Mouse (Mus musculus) limb, embryonic 12.5 days (tissue): Measurements from ENCODE around the gene Calml3. TPM values are rescaled to one million over a fixed set of nuclear protein-coding genes. Genes with fewer than 3 reads are reported as not detected.

Experiments
- ATAC-seq: fragments of 200-750 bp; cut with Nextera tagmentation; 2 replicates; pipeline ENCODE4 v1.8.0; 2017; ENCODE audit warnings: low read depth, moderate TSS enrichment; ENCODE audit not compliant: insufficient number of reproducible peaks, insufficient read depth, low FRiP score, low TSS enrichment
- H3K27ac ChIP-seq: fragments of 300-500 bp; sonication (generic); 2 replicates; pipeline ENCODE4 v1.5.1; 2016; ENCODE audit warnings: mild to moderate bottlenecking, moderate library complexity
- H3K27me3 ChIP-seq: fragments of 300-500 bp; sonication (generic); 2 replicates; pipeline ENCODE4 v1.6.1; 2016; ENCODE audit warnings: mild to moderate bottlenecking, moderate library complexity
- H3K36me3 ChIP-seq: fragments of 300-500 bp; sonication (generic); 2 replicates; pipeline ENCODE4 v1.6.1; 2016; ENCODE audit warnings: mild to moderate bottlenecking, moderate library complexity
- H3K4me1 ChIP-seq: fragments of 300-500 bp; sonication (generic); replicated peaks from 2 replicates; pipeline ENCODE4 v1.6.1; 2016
- H3K4me2 ChIP-seq: fragments of 300-500 bp; sonication (generic); 2 replicates; pipeline ENCODE4 v1.6.1; 2016; ENCODE audit warnings: mild to moderate bottlenecking, moderate library complexity
- H3K4me3 ChIP-seq: fragments of 300-500 bp; sonication (generic); replicated peaks from 2 replicates; pipeline ENCODE4 v1.5.1; 2016; ENCODE audit warnings: mild to moderate bottlenecking
- H3K9ac ChIP-seq: fragments of 300-500 bp; sonication (generic); replicated peaks from 2 replicates; pipeline ENCODE4 v1.6.1; 2016; ENCODE audit warnings: mild to moderate bottlenecking, moderate library complexity
- H3K9me3 ChIP-seq: fragments of 300-500 bp; sonication (generic); 2 replicates; pipeline ENCODE4 v1.6.1; 2016; ENCODE audit warnings: mild to moderate bottlenecking, moderate library complexity
- WGBS: fragments of 180-500 bp; shearing (Covaris S2); methylation state at CpG from one replicate; pipeline ENCODE4 v1.1.7; 2016; 5-methylcytosine and 5-hydroxymethylcytosine counted together
- polyA plus RNA-seq: library from polyadenylated mRNA; unstranded; fragments of >200 nt; fragmentation: Nextera tagmentation; extraction: Ambion mirVana; gene quantifications from 2 replicates; pipeline ENCODE4 v1.2.1, GENCODE M21; 2016

Gene Calml3
- polyA plus RNA-seq, 1 experiment from 2014 or later: 0.74 TPM

DNA sequence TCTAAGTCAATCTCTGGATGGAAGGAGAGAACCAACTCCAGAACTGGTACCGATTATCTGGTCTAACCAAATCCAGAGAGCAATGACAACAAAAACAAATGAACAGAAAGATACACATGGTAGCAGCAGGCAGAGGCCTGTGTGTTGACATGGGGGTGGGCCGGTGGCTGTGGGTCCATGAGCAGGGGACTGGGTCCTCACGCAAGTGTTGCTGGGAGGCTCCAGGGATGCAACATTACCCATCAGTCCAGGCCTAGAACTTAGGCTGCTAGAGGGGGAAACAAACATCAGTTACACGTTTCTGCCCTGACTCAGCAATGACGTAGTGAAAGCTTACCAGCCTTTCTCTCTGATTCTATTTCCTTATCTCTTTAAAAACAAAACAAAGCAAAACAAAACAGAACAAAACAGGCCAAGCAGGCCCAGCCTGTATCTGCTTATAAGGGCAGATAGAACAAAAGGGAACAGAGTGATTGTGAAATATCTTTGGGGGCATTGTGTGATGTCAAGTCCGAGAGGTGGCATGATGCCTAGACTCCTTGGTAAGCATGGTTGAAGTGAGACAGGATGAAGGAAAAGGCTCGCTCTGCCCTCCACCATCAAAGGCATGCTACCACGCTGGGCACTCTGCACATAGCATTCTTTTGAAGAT is 24.4 kb downstream of the Calml3 start:
- 89% methylated on average over 8 of the region's 8 CpGs for WGBS
- Histone ChIP-seq H3K4me3 (no peak overlapping the region), H3K4me1 (no peaks in the 10 kb centered on the region), H3K4me2 (no peak overlapping the region), H3K9me3 (no peaks in the 10 kb centered on the region), H3K9ac (no peak overlapping the region), H3K27ac (no peak overlapping the region), H3K36me3 (no peaks in the 10 kb centered on the region), H3K27me3 (no peaks in the 10 kb centered on the region)
- no peak for ATAC-seq

DNA sequence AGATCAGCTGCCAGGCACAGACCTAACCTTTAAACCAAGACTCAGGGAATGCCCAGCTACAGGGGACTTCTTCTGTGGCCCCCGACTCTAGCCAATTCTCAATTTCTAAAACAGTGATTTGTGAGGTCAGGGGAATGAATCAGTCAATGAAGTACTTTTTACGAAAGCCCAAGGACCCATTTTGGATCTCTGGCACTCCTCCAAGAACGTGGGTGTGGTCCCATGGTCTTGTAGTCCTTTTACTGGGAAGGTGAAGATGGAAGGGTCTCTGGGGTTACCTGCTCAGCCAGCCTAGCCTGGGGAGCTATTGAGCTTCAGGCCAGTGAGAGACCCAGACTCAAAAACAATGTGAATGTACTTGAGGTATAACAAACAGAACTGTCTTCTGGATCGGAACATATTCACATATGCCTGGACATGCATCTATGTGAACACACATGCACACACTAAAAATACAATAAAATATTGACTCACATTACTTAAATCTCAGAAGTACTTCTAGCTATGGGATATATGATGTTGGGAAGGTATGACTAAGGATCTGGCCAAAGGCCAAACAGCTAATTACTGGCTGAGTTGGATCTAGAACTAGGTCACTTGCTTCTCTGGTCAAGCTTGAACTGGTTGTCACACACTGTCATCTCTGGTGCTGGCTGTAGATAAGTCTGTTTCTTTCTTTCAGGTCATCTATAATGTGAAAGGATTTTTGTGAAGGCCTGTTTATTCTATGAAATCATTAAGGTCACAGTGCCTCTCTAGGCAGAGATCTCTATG is 25.3 kb downstream of the Calml3 start:
- H3K4me1 ChIP-seq: no peaks in the 10 kb centered on the region
- H3K36me3 ChIP-seq: no peaks in the 10 kb centered on the region
- no peaks in the 10 kb centered on the region for H3K27me3 ChIP-seq
- H3K9ac ChIP-seq: no peak overlapping the region
- no peak overlapping the region for H3K4me2 ChIP-seq
- no peak overlapping the region for H3K27ac ChIP-seq
- ATAC-seq: no peak
- 82% methylated on average over 4 of the region's 4 CpGs for WGBS
- no peak overlapping the region for H3K4me3 ChIP-seq
- H3K9me3 ChIP-seq: no peaks in the 10 kb centered on the region

DNA sequence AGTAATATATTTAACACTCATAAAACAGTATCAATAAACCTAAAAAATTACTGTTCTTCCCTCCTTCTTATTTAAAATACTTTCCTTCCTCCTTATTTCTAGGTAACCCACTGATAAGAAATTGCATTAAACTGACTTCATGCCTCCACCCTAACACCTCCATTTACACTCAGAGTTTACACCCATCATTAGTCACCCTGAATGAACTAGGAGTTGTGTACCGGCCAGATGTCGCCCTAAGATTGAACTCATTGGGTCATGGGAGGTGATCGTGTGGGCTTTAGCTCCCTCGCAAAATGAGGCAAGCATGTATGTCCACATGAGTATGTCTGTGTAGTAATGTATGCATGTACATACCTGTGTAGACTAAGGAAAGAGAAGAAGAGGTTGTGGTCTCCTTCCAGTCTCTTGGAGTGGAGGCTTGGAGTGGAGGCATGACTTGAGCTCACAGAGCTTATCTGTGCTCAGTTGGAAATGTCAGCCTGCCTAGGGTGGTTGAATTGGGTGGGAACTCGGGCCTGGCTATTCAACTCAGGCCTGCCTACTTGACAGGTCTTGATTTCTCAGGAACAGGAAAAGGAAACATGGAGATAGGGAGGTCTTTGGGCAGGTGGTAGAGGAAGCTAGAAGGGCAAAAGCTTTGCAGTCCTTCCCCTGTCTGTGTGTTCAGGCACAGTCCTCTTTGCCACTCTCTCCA is 26.8 kb downstream of the Calml3 start:
- no peak for ATAC-seq

DNA sequence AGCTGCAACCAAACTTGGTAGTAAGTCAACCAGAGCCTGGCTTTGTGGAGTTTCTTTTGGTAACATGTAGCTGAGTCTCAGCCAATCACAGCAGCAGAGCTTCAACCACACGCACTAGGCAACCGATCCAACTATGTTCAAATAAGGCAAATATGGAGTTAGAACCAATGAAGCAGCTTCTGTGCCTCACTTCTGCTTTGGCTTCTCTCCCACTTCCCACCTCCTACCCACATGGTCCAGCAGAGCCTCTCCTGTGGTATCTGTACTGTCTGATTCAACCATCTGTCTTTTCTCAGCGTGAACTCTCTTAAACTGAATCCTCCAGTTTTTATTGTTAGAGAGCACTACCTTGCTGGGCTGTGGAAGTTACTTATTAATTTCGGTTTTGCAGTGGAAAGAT is 27.7 kb downstream of the Calml3 start:
- Histone ChIP-seq H3K9me3 (no peaks in the 10 kb centered on the region), H3K4me1 (no peaks in the 10 kb centered on the region), H3K9ac (no peak overlapping the region), H3K27me3 (no peaks in the 10 kb centered on the region), H3K36me3 (no peaks in the 10 kb centered on the region), H3K4me2 (no peak overlapping the region), H3K27ac (no peak overlapping the region), H3K4me3 (no peak overlapping the region)
- WGBS: 83% methylated on average over 4 of the region's 4 CpGs
- no peak for ATAC-seq

More for the DNA sequence above, 26.8 kb downstream of the Calml3 start:
- H3K4me3 ChIP-seq: no peak overlapping the region
- no peak overlapping the region for H3K27ac ChIP-seq
- H3K4me1 ChIP-seq: no peaks in the 10 kb centered on the region
- H3K36me3 ChIP-seq: no peaks in the 10 kb centered on the region
- H3K9ac ChIP-seq: no peak overlapping the region
- no peaks in the 10 kb centered on the region for H3K9me3 ChIP-seq
- H3K27me3 ChIP-seq: no peaks in the 10 kb centered on the region
- WGBS: 84% methylated on average over 5 of the region's 5 CpGs
- no peak overlapping the region for H3K4me2 ChIP-seq

DNA sequence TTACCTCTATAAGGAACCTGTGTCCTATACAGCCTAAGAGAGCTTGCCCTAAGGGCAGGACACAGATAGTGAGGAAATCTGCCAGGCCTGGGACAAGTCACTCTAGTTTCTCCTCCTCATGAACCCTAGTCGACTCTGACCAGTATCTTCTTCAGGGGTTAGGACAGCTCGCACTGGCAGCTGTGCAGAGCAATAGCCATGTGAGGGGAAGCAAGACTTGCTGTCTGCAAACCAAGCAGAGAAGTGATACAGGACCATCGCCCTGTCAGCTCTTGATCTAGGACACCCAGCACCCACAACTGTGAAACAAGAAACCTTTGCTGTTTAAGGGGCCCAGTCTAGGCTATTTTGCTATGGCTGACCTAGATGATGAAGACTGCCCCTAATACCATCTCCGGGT is 29.1 kb downstream of the Calml3 start:
- no peak for ATAC-seq
- no peaks in the 10 kb centered on the region for H3K27me3 ChIP-seq
- no peaks in the 10 kb centered on the region for H3K36me3 ChIP-seq
- no peak overlapping the region for H3K27ac ChIP-seq
- H3K9me3 ChIP-seq: no peaks in the 10 kb centered on the region
- H3K4me2 ChIP-seq: no peak overlapping the region
- H3K9ac ChIP-seq: no peak overlapping the region
- 79% methylated on average over 4 of the region's 4 CpGs for WGBS
- peaks cover 11% of the 10 kb centered on the region for H3K4me1 ChIP-seq
- H3K4me3 ChIP-seq: no peak overlapping the region

DNA sequence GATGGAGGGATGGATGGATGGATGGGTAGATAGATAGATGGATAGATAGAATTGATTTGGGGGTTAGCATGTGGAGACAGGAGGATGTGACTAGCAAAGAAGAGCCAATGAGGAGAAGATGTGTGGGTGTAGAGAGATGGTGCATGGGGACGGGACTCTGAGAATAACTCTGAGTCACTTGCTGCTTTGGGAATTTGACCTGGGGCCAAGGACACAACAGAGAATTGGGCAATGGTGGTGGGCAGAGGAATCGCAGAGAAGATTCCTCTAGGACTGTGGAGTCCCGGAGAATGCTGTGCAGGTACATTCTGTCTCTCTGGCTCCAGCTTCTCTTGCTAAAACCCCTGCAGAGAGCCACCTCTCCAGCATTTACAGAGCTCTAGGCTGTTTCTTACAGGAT is 29.8 kb downstream of the Calml3 start:
- no peak for ATAC-seq
- H3K4me3 ChIP-seq: no peak overlapping the region
- no peak overlapping the region for H3K27ac ChIP-seq
- no peaks in the 10 kb centered on the region for H3K36me3 ChIP-seq
- no peak overlapping the region for H3K4me2 ChIP-seq
- H3K9ac ChIP-seq: no peak overlapping the region
- H3K4me1 ChIP-seq: peaks cover 18% of the 10 kb centered on the region
- H3K9me3 ChIP-seq: no peaks in the 10 kb centered on the region
- no peaks in the 10 kb centered on the region for H3K27me3 ChIP-seq
- 85% methylated on average over 3 of the region's 3 CpGs for WGBS

DNA sequence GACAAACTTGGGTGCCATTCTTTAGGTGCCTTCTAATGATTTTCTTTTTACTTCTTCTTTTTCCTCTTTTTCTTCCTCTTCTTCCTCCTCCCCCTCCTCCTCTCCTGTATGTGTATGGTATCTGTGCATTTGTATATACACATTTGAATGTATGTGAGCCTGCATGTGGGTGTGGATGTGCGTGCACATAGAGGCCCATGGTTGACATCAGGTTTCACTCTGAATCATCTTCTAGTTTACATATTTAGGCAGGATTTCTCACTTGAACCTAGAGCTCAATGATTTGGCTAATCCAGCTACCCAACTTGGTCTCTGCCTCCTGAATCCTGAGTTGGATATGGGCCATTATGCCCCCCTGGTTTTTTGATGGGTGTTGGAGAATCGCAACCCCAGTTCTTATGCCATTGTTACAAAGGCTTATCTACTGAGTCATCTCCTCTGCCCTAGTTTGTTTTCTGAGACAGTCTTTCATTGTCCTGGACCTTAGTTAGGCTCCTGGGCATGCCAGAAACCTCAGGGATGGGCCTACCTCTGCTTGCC is 30.9 kb downstream of the Calml3 start:
- H3K9ac ChIP-seq: no peak overlapping the region
- no peaks in the 10 kb centered on the region for H3K27me3 ChIP-seq
- peaks cover 23% of the 10 kb centered on the region for H3K4me1 ChIP-seq
- WGBS: 96% methylated on average over 2 of the region's 2 CpGs
- H3K4me2 ChIP-seq: no peak overlapping the region
- H3K4me3 ChIP-seq: no peak overlapping the region
- no peak for ATAC-seq
- H3K27ac ChIP-seq: no peak overlapping the region
- no peaks in the 10 kb centered on the region for H3K9me3 ChIP-seq
- no peaks in the 10 kb centered on the region for H3K36me3 ChIP-seq

DNA sequence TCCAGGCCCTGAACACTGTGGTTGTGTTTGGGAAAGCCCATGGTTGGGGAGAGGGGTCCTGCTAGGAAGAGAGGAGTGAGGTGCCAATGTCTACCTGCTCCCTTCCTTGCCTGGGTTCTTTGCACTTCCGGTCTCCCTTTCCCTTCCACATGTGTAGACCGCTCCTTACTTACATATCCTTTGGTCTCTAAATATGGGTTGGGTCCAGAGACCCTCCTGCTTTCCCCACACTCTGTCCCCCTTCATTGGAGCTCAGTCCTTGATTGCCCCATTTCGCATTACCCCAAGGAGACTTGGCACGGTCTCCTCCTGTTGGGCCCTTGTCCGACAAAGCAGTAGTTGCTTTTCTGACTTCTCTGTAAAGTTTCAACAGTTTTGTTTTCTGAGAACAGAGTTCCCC is 32.9 kb downstream of the Calml3 start:
- no peak for ATAC-seq
- Histone ChIP-seq H3K36me3 (no peaks in the 10 kb centered on the region), H3K27me3 (no peaks in the 10 kb centered on the region), H3K9me3 (no peaks in the 10 kb centered on the region), H3K27ac (no peak overlapping the region), H3K9ac (no peak overlapping the region), H3K4me3 (no peak overlapping the region), H3K4me1 (peaks cover 30% of the 10 kb centered on the region), H3K4me2 (no peak overlapping the region)
- 97% methylated on average over 5 of the region's 5 CpGs for WGBS

DNA sequence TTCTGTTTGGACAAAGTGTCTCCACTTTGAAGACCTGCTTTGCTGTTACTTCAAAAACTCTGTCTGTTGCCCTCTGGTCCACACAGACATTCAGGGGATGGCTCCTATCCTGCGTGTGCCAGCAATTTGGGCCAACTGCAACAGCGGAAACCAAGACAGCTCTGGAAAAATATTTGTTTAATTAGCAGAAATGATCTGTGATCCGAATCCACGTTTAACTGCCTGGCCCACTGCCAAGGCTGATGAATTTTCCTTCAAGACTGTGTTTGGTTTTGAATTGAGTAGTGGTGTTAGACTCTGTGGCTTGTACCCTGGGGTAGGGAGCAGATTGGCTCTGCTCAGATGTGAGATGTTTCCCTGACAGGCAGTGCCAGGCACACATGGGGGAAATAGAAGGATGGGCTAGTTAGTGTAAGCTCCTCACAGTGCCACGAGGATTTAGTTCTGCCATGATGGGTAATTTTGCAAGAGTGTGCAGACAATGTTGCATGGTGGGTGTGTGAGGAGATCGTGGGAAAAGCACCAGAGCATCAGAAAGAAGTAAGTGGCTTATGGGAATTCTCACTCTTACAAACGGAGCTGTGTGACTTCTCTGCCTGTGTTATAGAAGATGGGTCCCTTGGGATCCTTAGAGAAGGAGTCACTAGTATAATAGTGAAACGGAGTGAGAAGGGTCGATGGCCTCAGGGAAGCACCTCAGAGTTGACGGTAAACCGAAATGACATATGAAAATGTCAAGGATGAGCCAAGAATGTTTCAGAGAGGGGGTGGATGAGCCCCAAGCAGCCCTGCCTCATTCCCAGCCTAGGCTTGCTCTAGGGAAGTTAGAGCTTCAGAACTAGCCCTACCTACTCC is 33.7 kb downstream of the Calml3 start:
- H3K4me2 ChIP-seq: no peak overlapping the region
- H3K9ac ChIP-seq: no peak overlapping the region
- H3K27me3 ChIP-seq: no peaks in the 10 kb centered on the region
- no peaks in the 10 kb centered on the region for H3K36me3 ChIP-seq
- no peak overlapping the region for H3K4me3 ChIP-seq
- no peaks in the 10 kb centered on the region for H3K9me3 ChIP-seq
- peak; percentile 71; the same call in 1 of the 2 replicates for ATAC-seq
- WGBS: 64% methylated on average over 11 of the region's 11 CpGs
- peaks cover 30% of the 10 kb centered on the region for H3K4me1 ChIP-seq
- peak overlapping the region; percentile 82 for H3K27ac ChIP-seq

DNA sequence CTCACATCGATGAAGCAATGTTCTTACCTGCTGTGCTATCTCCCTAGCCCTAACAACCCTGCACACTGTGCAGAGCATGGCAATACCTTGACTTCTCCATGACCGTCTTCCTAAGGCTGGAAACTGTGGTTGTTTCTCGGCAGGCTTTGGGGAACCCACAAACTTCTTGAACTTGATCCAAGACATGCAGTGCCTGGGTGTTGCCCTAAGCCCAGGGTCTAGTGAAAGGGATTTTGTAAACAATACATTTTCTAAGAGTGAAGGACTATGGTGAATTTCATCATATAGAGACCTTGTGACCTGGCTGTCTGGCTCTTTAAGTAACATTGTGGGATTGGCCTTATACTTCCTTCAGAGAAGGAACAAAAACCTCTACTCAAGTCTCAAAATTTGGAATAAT is 34.6 kb downstream of the Calml3 start:
- Histone ChIP-seq H3K4me1 (peaks cover 30% of the 10 kb centered on the region), H3K27me3 (no peaks in the 10 kb centered on the region), H3K4me2 (no peak overlapping the region), H3K4me3 (no peak overlapping the region), H3K9ac (no peak overlapping the region), H3K9me3 (no peaks in the 10 kb centered on the region), H3K27ac (peak overlapping the region; percentile 82), H3K36me3 (no peaks in the 10 kb centered on the region)
- 89% methylated on average over 3 of the region's 3 CpGs for WGBS
- no peak for ATAC-seq
